Mouse (Mus musculus) ES-E14 (cell line): ENCODE measurements around the gene Ube2e2.

Source experiments
- CHD2 ChIP-seq: IDR thresholded peaks from 2 replicates; pipeline ENCODE4 v1.6.1; 2014; ENCODE audit warnings: mild to moderate bottlenecking, low read depth, low read length, inconsistent platforms
- MAFK ChIP-seq: IDR thresholded peaks from 2 replicates; pipeline ENCODE4 v1.6.1; 2014; ENCODE audit warnings: mild to moderate bottlenecking, low read depth, low read length, inconsistent platforms; ENCODE audit not compliant: insufficient read depth
- ZC3H11A ChIP-seq: IDR thresholded peaks from 2 replicates; pipeline ENCODE4 v1.6.1; 2012; ENCODE audit warnings: low read depth, mild to moderate bottlenecking, inconsistent platforms, low read length, borderline replicate concordance
- ZNF384 ChIP-seq: IDR thresholded peaks from 2 replicates; pipeline ENCODE4 v1.6.1; 2012; ENCODE audit warnings: low read depth, low read length, inconsistent platforms

GRCm38 (mm10) chr14:18889571-18889970, 4.5 kb downstream of the Ube2e2 start:
- TF ChIP-seq MAFK, result no peak
- no peak for TF ChIP-seq ZC3H11A
- no peak for TF ChIP-seq CHD2
- TF ChIP-seq ZNF384, result no peak
